Mouse (Mus musculus) midbrain, postnatal 0 days (tissue): ENCODE results near the gene Stx12. TPM values are rescaled to one million over a fixed set of nuclear protein-coding genes. Genes with fewer than 3 reads are reported as not detected.

Experiments
- ATAC-seq: fragments of 200-750 bp; cut with Nextera tagmentation; 2 replicates; pipeline ENCODE4 v1.8.0; 2017; ENCODE audit warnings: moderate number of reproducible peaks, mild to moderate bottlenecking, moderate TSS enrichment, moderate library complexity; ENCODE audit not compliant: low FRiP score
- DNase-seq: peaks from one replicate; pipeline ENCODE4 v3.0.0-alpha.2; 2015; ENCODE audit warnings: low spot score
- H3K27ac ChIP-seq: fragments of 300-500 bp; sonication (generic); 2 replicates; pipeline ENCODE4 v1.5.1; 2014; ENCODE audit warnings: low read depth, mild to moderate bottlenecking, low read length, mixed read lengths
- H3K27me3 ChIP-seq: fragments of 300-500 bp; sonication (generic); 2 replicates; pipeline ENCODE4 v1.6.1; 2014; ENCODE audit warnings: low read length, control low read depth, mixed read lengths; ENCODE audit not compliant: insufficient read depth
- H3K36me3 ChIP-seq: fragments of 300-500 bp; sonication (generic); 2 replicates; pipeline ENCODE4 v1.6.1; 2014; ENCODE audit warnings: low read length, control low read depth, mixed read lengths; ENCODE audit not compliant: insufficient read depth
- H3K4me1 ChIP-seq: fragments of 300-500 bp; sonication (generic); 2 replicates; pipeline ENCODE4 v1.6.1; 2014; ENCODE audit warnings: mild to moderate bottlenecking, control low read depth, antibody characterized with exemption, low read length, mixed read lengths; ENCODE audit not compliant: insufficient read depth
- H3K4me2 ChIP-seq: fragments of 300-500 bp; sonication (generic); 2 replicates; pipeline ENCODE4 v1.6.1; 2014; ENCODE audit warnings: low read depth, mild to moderate bottlenecking, low read length, mixed read lengths; ENCODE audit not compliant: poor library complexity, severe bottlenecking
- H3K4me3 ChIP-seq: fragments of 300-500 bp; sonication (generic); 2 replicates; pipeline ENCODE4 v1.5.1; 2014; ENCODE audit warnings: low read depth, mild to moderate bottlenecking, low read length, moderate library complexity
- H3K9ac ChIP-seq: fragments of 300-500 bp; sonication (generic); replicated peaks from 2 replicates; pipeline ENCODE4 v1.6.1; 2014; ENCODE audit warnings: mild to moderate bottlenecking, low read length, moderate library complexity, mixed read lengths; ENCODE audit not compliant: poor library complexity, severe bottlenecking
- H3K9me3 ChIP-seq: fragments of 300-500 bp; sonication (generic); 2 replicates; pipeline ENCODE4 v1.6.1; 2016; ENCODE audit warnings: low read length, control low read depth
- CTCF ChIP-seq: IDR thresholded peaks from 2 replicates; pipeline ENCODE4 v1.5.1; 2016; ENCODE audit warnings: antibody characterized with exemption, mild to moderate bottlenecking
- WGBS: fragments of 180-500 bp; shearing (Covaris S2); extraction: QIAGEN DNeasy Blood & Tissue Kit; methylation state at CpG from one replicate; pipeline ENCODE4 v1.1.7; 2014; 5-methylcytosine and 5-hydroxymethylcytosine counted together
- polyA plus RNA-seq: library from polyadenylated mRNA; unstranded; fragments of >200 nt; fragmentation: Nextera tagmentation; extraction: Ambion mirVana; gene quantifications from 2 replicates; pipeline ENCODE4 v1.2.1, GENCODE M21; 2015
- total RNA-seq: library from RNA; depleted of rRNA; stranded (reverse); fragments of >200 nt; gene quantifications from 2 replicates; pipeline ENCODE4 v1.2.3, GENCODE M21; 2014

Stx12 gene
- total and polyA plus RNA-seq, 2 experiments from 2014 or later: 142 to 151 TPM

DNA sequence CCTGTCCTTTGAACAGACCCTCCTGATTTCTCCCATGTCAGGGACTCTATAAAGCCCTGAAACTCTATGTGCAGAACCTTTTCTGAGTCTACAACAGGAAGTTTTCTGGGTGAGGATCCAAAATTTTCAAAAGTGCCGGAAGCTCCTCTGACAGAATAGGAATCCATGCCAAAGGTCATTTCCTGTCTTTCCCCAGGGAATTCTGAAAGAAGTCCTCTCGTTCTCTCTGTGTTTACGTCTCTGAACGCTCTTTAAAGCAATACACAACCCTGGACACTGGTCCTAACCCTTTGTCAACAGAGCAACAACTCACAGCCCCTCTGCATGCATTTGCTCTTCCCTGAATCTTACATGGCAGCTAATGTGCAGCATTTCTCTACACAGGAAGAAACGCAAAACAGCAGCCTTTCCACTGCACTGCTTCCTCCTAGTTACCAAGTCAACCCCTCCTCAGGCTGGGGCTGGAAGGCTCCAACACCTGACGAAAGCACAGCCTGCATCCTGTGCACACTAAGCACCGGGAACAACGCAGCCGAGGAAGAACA, 20.5 kb upstream of the Stx12 start:
- 85% methylated on average over 9 of the region's 9 CpGs for WGBS
- DNase-seq (no peak), ATAC-seq (no peak)
- H3K4me2 ChIP-seq: no peak overlapping the region
- H3K4me3 ChIP-seq: no peak overlapping the region
- H3K9ac ChIP-seq: no peak overlapping the region
- no peaks in the 10 kb centered on the region for H3K4me1 ChIP-seq
- no peaks in the 10 kb centered on the region for H3K9me3 ChIP-seq
- no peaks in the 10 kb centered on the region for H3K27me3 ChIP-seq
- H3K27ac ChIP-seq: no peak overlapping the region
- no peak for TF ChIP-seq CTCF
- H3K36me3 ChIP-seq: peaks cover 57% of the 10 kb centered on the region

DNA sequence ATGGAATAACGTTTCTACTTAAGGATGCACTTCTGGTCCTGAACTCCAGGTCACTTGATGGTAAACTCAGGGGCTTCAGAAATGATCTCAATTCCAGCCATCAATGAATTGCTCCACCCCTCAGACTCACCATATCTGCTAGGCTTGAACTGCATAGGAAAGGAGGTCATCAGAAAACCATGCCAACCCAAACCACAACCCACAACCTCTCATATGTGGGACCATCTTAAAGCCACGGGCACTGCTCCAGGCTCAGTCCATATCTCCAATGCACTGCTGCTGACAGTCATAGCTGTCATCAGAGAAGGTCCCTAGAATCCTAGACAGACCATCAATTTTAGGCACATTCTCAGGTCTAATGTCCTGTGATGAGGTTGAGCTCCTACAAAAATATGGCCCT, 19.8 kb upstream of the Stx12 start:
- ATAC-seq: no peak
- H3K36me3 ChIP-seq: peaks cover 50% of the 10 kb centered on the region

DNA sequence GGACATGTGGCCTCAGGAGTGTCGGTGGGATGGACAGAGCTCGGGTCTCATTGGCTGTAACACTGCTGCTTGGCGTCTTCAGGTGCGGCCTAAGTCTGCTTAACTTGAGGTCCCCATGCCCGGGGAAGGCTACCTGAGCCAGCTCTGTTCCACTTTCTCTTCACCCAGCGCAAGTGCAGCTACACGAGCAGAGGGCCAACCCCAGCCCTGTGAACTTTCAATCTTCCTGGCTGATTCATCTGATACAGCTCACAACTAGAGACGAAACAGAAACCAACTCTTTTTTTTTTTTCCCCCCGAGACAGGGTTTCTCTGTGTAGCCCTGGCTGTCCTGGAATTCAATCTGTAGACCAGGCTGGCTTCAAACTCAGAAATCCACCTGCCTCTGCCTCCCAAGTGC, 13.9 kb upstream of the Stx12 start:
- no peak for TF ChIP-seq CTCF
- WGBS: 93% methylated on average over 9 of the region's 9 CpGs
- Histone ChIP-seq H3K4me1 (peaks cover 8% of the 10 kb centered on the region; the same call in 1 of the 2 replicates), H3K4me3 (no peak overlapping the region), H3K36me3 (peaks cover 19% of the 10 kb centered on the region), H3K9me3 (no peaks in the 10 kb centered on the region), H3K4me2 (no peak overlapping the region), H3K9ac (no peak overlapping the region), H3K27ac (no peak overlapping the region), H3K27me3 (no peaks in the 10 kb centered on the region)
- no peak for ATAC-seq
- no peak for DNase-seq

More for the DNA sequence above, 19.8 kb upstream of the Stx12 start:
- Histone ChIP-seq H3K9ac (no peak overlapping the region), H3K4me2 (no peak overlapping the region), H3K27ac (no peak overlapping the region), H3K4me3 (no peak overlapping the region), H3K27me3 (no peaks in the 10 kb centered on the region), H3K4me1 (no peaks in the 10 kb centered on the region), H3K9me3 (no peaks in the 10 kb centered on the region)
- DNase-seq: no peak
- WGBS: 87% methylated on average over 2 of the region's 2 CpGs
- no peak for TF ChIP-seq CTCF

DNA sequence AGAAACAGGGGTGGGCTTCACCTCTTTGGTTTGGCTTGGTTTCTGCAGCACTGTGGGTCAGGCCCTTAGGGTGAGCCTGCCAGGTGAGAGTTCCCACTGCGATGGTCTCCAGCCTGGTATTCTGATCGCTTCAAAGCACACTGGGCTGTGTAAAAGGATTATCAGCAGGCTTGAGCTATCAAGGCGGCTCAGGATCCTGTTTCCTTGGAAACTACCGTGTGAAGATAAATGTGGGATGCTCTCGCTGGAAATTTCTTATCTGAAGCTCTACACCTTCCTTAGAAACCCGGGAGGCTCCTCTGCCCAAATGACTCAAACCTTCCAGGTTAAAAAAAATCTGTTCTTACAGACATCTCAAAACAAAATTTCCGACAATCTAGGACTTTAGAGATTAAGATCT, 10.1 kb upstream of the Stx12 start:
- H3K27ac ChIP-seq: peak overlapping the region; percentile 67
- peak; percentile 46 for DNase-seq
- WGBS: 5% methylated on average over 7 of the region's 7 CpGs

DNA sequence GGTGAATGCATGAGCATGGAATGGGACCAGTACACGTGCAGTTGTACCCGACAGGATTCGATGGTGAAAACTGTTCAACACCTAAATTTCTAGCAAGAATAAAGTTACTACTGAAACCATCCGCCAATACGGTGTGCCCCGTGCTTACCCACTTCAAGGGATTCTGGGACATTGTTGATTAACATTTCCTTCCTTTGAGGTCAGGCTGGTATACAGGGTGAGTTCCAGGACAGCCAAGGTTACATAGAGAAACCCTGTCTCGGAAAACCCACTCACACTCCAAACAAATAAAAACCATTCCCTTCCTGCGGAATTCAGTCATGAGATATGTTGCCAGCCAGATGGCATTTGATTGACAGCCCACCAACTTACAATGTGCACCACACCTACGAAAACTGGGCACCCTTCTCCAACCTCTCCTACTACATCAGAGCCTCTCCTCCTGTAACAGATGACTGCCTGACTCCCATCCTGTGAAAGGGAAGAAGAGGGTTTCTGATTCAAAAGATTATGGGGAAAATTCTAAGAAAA, 600 bp upstream of the Stx12 start:
- H3K4me1 ChIP-seq: peaks cover 10% of the 10 kb centered on the region; the same call in 1 of the 2 replicates
- TF ChIP-seq CTCF: no peak
- no peak for DNase-seq
- peak overlapping the region; percentile 91 for H3K9ac ChIP-seq
- peak overlapping the region; percentile 63 for H3K4me2 ChIP-seq
- H3K9me3 ChIP-seq: no peaks in the 10 kb centered on the region
- no peaks in the 10 kb centered on the region for H3K27me3 ChIP-seq
- no peaks in the 10 kb centered on the region for H3K36me3 ChIP-seq
- WGBS: 13% methylated on average over 9 of the region's 9 CpGs
- peak overlapping the region; percentile 97 for H3K4me3 ChIP-seq
- no peak for ATAC-seq
- H3K27ac ChIP-seq: peak overlapping the region; percentile 77; the same call in 1 of the 2 replicates

More for the DNA sequence above, 10.1 kb upstream of the Stx12 start:
- peak overlapping the region; percentile 26; the same call in 1 of the 2 replicates for H3K4me2 ChIP-seq
- no peak for ATAC-seq
- no peak overlapping the region; the same call in 1 of the 2 replicates for H3K9ac ChIP-seq
- H3K4me1 ChIP-seq: peaks cover 8% of the 10 kb centered on the region; the same call in 1 of the 2 replicates
- no peak for TF ChIP-seq CTCF
- no peaks in the 10 kb centered on the region for H3K36me3 ChIP-seq
- H3K27me3 ChIP-seq: no peaks in the 10 kb centered on the region
- no peak overlapping the region for H3K4me3 ChIP-seq
- no peaks in the 10 kb centered on the region for H3K9me3 ChIP-seq

DNA sequence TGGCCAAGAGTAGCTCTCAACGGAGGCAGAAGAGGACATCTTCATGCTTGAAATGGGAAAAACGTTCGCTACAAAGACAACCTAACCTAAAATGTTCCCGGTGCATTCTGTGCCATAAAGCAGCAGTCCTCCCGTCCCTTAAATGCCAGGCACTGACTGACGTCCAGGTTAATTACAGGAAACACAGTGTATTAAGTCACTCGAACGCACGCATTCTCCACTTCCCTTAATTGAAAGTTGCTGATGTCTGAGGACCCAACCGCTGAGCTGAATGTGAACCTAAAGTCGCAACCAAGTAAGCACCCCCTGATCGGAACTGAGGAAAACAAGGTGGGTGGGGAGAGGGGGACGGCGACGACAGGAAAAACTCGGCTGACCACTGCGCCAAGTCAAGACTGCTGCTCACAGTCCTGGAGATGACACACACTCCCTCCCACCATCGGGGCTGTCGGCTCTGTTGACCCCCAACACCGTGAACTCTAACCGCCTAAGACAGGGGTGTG, 697 bp downstream of the Stx12 start:
- Histone ChIP-seq H3K4me3 (peak overlapping the region; percentile 97), H3K9ac (peak overlapping the region; percentile 91), H3K4me2 (peak overlapping the region; percentile 63), H3K27ac (peak overlapping the region; percentile 77), H3K36me3 (peaks cover 4% of the 10 kb centered on the region; the same call in 1 of the 2 replicates), H3K4me1 (peaks cover 10% of the 10 kb centered on the region; the same call in 1 of the 2 replicates), H3K27me3 (no peaks in the 10 kb centered on the region), H3K9me3 (no peaks in the 10 kb centered on the region)
- 3% methylated on average over 21 of the region's 21 CpGs for WGBS
- no peak for TF ChIP-seq CTCF
- DNase-seq (no peak), ATAC-seq (peak; percentile 61; the same call in 1 of the 2 replicates)
